Mouse (Mus musculus) midbrain, postnatal 0 days (tissue): ENCODE results near the gene Cplx3. TPM values are rescaled to one million over a fixed set of nuclear protein-coding genes. Genes with fewer than 3 reads are reported as not detected.
A peak's percentile ranks its signal among the peaks of the same experiment; 100 is the strongest.

ENCODE experiments used
- ATAC-seq: fragments of 200-750 bp; cut with Nextera tagmentation; 2 replicates; pipeline ENCODE4 v1.8.0; 2017; ENCODE audit warnings: moderate number of reproducible peaks, mild to moderate bottlenecking, moderate TSS enrichment, moderate library complexity; ENCODE audit not compliant: low FRiP score
- DNase-seq: peaks from one replicate; pipeline ENCODE4 v3.0.0-alpha.2; 2015; ENCODE audit warnings: low spot score
- H3K27ac ChIP-seq: fragments of 300-500 bp; sonication (generic); 2 replicates; pipeline ENCODE4 v1.5.1; 2014; ENCODE audit warnings: low read depth, mild to moderate bottlenecking, low read length, mixed read lengths
- H3K27me3 ChIP-seq: fragments of 300-500 bp; sonication (generic); 2 replicates; pipeline ENCODE4 v1.6.1; 2014; ENCODE audit warnings: low read length, control low read depth, mixed read lengths; ENCODE audit not compliant: insufficient read depth
- H3K36me3 ChIP-seq: fragments of 300-500 bp; sonication (generic); 2 replicates; pipeline ENCODE4 v1.6.1; 2014; ENCODE audit warnings: low read length, control low read depth, mixed read lengths; ENCODE audit not compliant: insufficient read depth
- H3K4me1 ChIP-seq: fragments of 300-500 bp; sonication (generic); 2 replicates; pipeline ENCODE4 v1.6.1; 2014; ENCODE audit warnings: mild to moderate bottlenecking, control low read depth, antibody characterized with exemption, low read length, mixed read lengths; ENCODE audit not compliant: insufficient read depth
- H3K4me2 ChIP-seq: fragments of 300-500 bp; sonication (generic); 2 replicates; pipeline ENCODE4 v1.6.1; 2014; ENCODE audit warnings: low read depth, mild to moderate bottlenecking, low read length, mixed read lengths; ENCODE audit not compliant: poor library complexity, severe bottlenecking
- H3K4me3 ChIP-seq: fragments of 300-500 bp; sonication (generic); 2 replicates; pipeline ENCODE4 v1.5.1; 2014; ENCODE audit warnings: low read depth, mild to moderate bottlenecking, low read length, moderate library complexity
- H3K9ac ChIP-seq: fragments of 300-500 bp; sonication (generic); replicated peaks from 2 replicates; pipeline ENCODE4 v1.6.1; 2014; ENCODE audit warnings: mild to moderate bottlenecking, low read length, moderate library complexity, mixed read lengths; ENCODE audit not compliant: poor library complexity, severe bottlenecking
- H3K9me3 ChIP-seq: fragments of 300-500 bp; sonication (generic); 2 replicates; pipeline ENCODE4 v1.6.1; 2016; ENCODE audit warnings: low read length, control low read depth
- CTCF ChIP-seq: IDR thresholded peaks from 2 replicates; pipeline ENCODE4 v1.5.1; 2016; ENCODE audit warnings: antibody characterized with exemption, mild to moderate bottlenecking
- WGBS: fragments of 180-500 bp; shearing (Covaris S2); extraction: QIAGEN DNeasy Blood & Tissue Kit; methylation state at CpG from one replicate; pipeline ENCODE4 v1.1.7; 2014; 5-methylcytosine and 5-hydroxymethylcytosine counted together
- polyA plus RNA-seq: library from polyadenylated mRNA; unstranded; fragments of >200 nt; fragmentation: Nextera tagmentation; extraction: Ambion mirVana; gene quantifications from 2 replicates; pipeline ENCODE4 v1.2.1, GENCODE M21; 2015
- total RNA-seq: library from RNA; depleted of rRNA; stranded (reverse); fragments of >200 nt; gene quantifications from 2 replicates; pipeline ENCODE4 v1.2.3, GENCODE M21; 2014

The Cplx3 gene
- total and polyA plus RNA-seq, 2 experiments from 2014 or later = 1.9 TPM; not detected in 1

DNA sequence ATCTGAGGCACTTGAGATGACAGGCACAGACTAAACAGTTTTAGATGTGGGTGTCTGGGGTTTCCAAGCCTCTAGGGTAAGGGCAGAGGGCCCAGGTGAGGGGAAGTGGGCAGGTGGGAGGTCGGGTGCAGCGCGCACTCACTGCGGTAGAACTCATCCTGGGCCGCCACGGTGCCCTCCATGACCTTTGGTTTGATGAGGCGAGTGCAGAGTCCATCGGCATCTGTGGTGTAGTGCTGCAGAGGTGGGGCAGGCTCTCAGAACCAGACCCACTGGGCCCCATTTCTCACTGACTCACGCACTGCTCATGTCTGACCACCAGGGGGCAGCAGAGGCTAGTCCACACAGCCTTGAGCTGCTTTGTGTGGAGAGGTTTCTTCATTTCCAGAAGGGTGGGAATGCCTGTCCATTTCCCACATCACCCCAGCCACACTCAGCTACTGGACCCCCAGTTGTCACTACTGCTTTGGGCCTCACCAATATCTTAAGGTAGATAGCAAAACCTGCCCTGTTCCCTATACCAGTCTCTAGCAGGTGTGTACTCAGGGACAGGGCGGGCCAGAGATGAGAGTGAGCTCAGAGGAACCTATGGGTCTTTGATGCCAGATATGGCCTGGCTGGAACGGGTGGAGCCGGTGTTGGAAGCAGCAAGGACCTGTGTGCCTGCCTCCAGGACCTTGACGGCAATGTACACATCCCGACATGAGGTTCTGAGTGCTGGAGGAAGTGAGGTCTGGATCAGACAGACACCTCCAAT, 23.2 kb upstream of the Cplx3 start:
- Histone ChIP-seq H3K4me1 (no peaks in the 10 kb centered on the region), H3K4me3 (no peak overlapping the region), H3K9ac (no peak overlapping the region), H3K27me3 (no peaks in the 10 kb centered on the region), H3K9me3 (no peaks in the 10 kb centered on the region), H3K36me3 (peaks cover 79% of the 10 kb centered on the region), H3K27ac (0 out of 2 replicates have a peak overlapping the region, but pooled peaks have one; percentile 0), H3K4me2 (no peak overlapping the region)
- peak; percentile 98 for TF ChIP-seq CTCF
- peak; percentile 77 for DNase-seq
- 73% methylated on average over 14 of the region's 14 CpGs for WGBS
- peak; percentile 66 for ATAC-seq

DNA sequence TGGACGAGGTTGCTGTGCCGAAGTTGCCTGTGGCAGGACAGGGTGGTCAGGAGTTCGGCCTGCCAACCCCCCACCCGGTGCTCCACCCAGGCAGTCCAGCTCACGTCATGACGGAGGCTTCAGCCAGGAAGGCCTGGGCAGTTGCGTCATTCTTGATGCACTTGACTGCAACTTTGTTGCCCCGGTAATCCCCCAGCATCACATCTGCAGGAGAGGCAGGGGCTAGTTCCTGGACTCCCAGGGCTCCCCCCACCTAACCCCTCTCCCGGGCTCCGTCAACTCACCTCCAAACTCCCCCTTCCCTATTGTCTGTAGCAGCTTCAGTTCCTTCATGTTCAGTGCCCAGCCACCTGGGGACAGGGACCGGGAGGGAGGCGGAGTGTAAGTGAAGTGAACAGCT, 22.6 kb upstream of the Cplx3 start:
- DNase-seq = no peak

DNA sequence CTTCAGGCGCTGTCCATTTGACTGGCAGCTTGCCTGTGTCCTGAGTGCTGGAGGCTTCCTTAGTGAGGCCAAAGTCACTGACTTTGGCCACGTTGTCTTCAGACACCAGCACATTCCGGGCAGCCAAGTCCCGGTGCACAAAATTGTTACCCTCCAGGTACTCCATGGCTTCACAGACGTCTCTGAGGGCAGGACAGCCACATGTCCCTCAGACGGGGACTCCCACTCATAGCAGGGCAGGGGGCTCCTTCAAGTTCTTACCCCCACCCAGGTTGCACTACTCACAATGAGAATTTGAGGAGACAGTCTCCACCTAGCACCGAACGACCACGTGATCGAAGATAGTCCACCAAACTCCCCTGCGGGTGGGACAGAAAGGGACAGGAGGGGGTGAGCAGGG, 21.8 kb upstream of the Cplx3 start:
- Histone ChIP-seq H3K4me3 (no peak overlapping the region), H3K27ac (no peak overlapping the region), H3K9me3 (no peaks in the 10 kb centered on the region), H3K4me2 (no peak overlapping the region), H3K36me3 (peaks cover 74% of the 10 kb centered on the region), H3K27me3 (no peaks in the 10 kb centered on the region), H3K4me1 (no peaks in the 10 kb centered on the region), H3K9ac (no peak overlapping the region)
- 91% methylated on average over 11 of the region's 11 CpGs for WGBS
- DNase-seq (no peak), ATAC-seq (no peak)
- TF ChIP-seq CTCF = no peak

More for the DNA sequence above, 22.6 kb upstream of the Cplx3 start:
- H3K4me3 ChIP-seq = no peak overlapping the region
- no peaks in the 10 kb centered on the region for H3K4me1 ChIP-seq
- H3K27ac ChIP-seq = no peak overlapping the region
- H3K9me3 ChIP-seq = no peaks in the 10 kb centered on the region
- H3K27me3 ChIP-seq = no peaks in the 10 kb centered on the region
- H3K4me2 ChIP-seq = no peak overlapping the region
- no peak overlapping the region for H3K9ac ChIP-seq
- no peak for ATAC-seq
- H3K36me3 ChIP-seq = peaks cover 76% of the 10 kb centered on the region
- WGBS = 92% methylated on average over 12 of the region's 12 CpGs
- no peak for TF ChIP-seq CTCF

DNA sequence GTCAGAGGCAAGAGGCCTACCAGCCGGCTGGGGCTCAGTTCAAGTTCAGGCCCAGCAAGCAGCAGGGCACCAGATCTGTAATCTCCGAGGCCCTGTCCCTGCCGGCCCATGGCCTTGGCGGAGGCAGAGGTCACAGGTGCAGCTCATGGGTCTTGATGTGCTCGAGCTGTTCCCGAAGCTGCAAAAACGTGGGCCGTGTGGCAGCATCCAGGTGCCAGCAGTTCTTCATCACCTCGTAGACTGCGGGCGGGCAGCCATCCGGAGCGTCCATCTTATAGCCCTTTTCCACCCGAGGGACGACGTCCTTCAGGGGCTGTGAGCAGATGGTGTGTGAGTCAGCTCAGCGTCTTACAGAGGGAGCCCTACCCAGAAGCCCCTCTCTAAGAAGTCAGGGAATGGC, 21.1 kb upstream of the Cplx3 start:
- Histone ChIP-seq H3K9me3 (no peaks in the 10 kb centered on the region), H3K4me1 (no peaks in the 10 kb centered on the region), H3K27ac (no peak overlapping the region), H3K27me3 (no peaks in the 10 kb centered on the region), H3K4me2 (no peak overlapping the region), H3K36me3 (peaks cover 71% of the 10 kb centered on the region), H3K4me3 (no peak overlapping the region), H3K9ac (no peak overlapping the region)
- 90% methylated on average over 17 of the region's 17 CpGs for WGBS
- no peak for TF ChIP-seq CTCF
- DNase-seq (no peak), ATAC-seq (no peak)

DNA sequence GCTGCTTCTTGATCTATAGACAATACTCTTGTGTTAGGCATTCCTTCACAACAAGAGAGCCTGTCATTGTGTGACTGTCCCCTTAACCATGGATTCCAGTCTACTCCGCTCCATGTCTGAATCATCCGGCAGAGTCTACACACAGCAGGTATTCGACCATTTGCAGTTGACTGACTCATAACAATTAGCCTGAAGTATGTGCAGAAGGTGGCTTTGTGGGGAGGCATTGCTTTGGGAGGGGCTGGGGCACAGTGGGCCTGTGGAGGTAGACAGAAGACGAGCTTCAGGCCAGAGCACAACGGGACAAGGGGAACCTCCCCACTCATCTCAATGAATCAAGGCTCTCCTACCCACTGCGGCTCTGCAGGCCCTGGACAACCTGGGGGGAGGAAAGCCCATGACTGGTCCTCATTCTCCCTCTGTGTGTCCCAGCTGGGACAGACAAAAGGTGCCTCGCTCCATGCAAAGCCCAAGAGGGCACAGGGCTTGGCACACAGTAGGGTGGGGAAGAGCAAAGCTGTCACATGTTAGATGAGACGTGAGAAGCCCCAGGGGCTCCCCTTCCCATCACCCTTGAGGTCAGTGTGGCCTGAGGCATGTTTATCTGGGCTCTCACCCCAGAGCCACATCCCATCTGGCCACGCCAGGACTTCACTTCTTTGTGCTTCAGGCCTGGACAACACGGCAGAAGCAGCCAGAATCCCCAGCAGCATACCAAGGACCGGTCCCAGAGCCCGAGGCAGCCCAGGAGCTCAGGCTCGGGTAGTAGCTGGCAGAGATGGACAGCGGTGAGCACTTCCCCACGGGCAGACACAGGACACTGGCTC, 19.8 kb upstream of the Cplx3 start:
- DNase-seq (no peak), ATAC-seq (no peak)
- Histone ChIP-seq H3K4me2 (no peak overlapping the region), H3K4me3 (no peak overlapping the region), H3K9ac (0 out of 2 replicates have a peak overlapping the region, but pooled peaks have one; percentile 29), H3K36me3 (peaks cover 59% of the 10 kb centered on the region), H3K27ac (no peak overlapping the region), H3K27me3 (no peaks in the 10 kb centered on the region), H3K9me3 (no peaks in the 10 kb centered on the region), H3K4me1 (no peaks in the 10 kb centered on the region)
- 67% methylated on average over 15 of the region's 15 CpGs for WGBS
- no peak for TF ChIP-seq CTCF

DNA sequence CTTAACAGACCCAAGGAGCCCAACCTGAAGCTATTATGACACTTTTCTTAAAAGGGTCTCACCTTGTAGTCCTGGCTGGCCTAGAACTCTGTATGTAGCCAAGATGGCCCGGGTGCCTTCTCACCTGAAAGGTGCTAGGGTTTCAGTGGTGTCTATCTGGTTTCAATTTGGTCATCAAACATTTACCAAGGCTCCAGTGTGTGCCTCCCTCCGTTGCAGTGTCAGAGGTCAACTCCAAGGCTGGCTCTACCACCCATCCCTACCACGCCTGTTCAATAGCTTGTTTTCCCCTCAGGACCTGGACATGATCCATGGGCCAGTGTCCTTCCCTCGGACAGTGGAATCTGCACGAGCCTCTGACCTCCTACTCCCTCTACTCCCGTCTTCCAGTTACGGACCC, 18.2 kb upstream of the Cplx3 start:
- H3K36me3 ChIP-seq = peaks cover 45% of the 10 kb centered on the region
- no peak for DNase-seq

More for the DNA sequence above, 18.2 kb upstream of the Cplx3 start:
- 88% methylated on average over 7 of the region's 7 CpGs for WGBS
- H3K4me3 ChIP-seq = no peak overlapping the region
- TF ChIP-seq CTCF = no peak
- H3K27ac ChIP-seq = no peak overlapping the region
- H3K27me3 ChIP-seq = no peaks in the 10 kb centered on the region
- no peaks in the 10 kb centered on the region for H3K9me3 ChIP-seq
- no peak overlapping the region for H3K4me2 ChIP-seq
- ATAC-seq = no peak
- no peaks in the 10 kb centered on the region for H3K4me1 ChIP-seq
- H3K9ac ChIP-seq = no peak overlapping the region
